Mouse (Mus musculus): Measurements from ENCODE around the gene Il34. TPM values are rescaled to one million over a fixed set of nuclear protein-coding genes. Genes with fewer than 3 reads are reported as not detected.
A peak's percentile ranks its signal among the peaks of the same experiment; 100 is the strongest.

Il34 gene
- total RNA-seq, 2 experiments from 2014 or later: 1.2 to 2.3 TPM

DNA sequence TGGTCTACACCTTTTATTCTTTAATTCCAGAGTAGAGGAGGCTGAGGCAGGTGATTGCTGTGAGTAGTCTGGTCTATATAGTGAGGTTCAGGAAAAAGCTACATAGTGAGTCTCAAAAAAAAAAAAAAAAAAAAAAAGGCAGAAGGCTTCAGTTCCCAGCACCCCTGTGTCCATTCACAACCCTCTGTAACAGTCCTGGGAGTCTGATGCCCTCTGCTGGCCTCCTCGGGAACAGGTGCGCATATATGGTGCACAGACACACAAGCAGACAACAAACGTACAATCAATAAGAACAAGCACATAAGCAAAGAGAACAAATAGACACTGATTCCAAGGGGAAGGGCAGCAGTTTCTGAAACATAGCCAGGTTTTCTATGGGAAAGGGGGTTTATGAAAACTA is 29.4 kb downstream of the Il34 start:
- no peak for DNase-seq

DNA sequence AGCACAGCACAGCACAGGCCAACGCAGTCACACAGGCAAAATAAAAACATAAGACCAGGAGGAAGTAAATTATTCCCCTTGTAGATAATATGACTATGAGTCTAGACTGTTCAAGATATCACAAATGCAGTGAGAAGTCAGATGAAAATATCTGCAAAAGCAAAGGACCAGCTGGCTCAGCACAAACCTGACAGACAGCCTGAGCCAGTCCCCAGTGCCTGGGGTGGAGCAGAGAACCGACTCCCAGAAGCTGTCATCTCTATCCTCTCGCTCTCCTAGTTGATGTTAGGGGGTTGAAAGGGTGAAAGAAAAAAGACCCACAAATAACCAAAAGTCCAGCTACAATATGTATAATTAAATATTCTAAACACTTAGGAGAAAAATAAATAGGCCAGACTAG is 30.0 kb downstream of the Il34 start:
- DNase-seq: no peak

DNA sequence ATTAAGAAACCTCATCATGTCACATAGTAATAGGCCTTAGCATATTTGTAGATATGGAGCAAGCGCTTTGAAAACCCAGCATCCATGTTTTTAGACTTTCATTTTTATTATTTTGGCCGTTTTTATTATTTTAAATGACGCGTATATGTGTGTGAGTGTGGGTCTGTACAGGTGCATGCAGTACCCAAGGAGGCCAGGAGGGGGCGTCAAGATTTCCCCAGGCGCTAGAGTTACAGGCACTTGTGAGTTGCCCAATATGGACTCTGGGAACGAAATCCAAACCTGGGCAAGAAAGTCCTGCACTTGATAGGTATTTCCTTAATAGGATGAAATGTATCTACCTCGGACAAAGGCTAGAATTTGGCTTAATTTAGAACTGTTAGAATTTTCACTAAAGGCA is 30.4 kb downstream of the Il34 start:
- DNase-seq: no peak

DNA sequence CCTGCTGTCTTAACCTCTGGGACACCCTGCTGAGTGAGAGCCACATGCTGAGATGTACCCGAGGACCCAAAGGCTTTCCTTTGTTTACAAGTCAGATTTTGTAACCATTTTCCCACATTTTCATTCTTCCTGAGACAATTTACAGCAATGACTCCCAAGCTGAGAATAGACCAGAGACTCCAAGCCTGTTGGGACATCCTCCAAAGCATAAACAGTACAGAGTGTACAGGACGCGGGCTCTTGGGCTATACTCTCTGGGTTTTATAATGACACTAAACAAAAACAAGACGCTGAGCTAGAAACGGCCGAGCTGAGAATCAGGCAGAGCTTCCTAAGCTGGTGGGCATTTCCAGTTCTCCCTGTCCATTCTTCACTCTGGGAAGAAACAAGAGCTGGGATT is 31.0 kb downstream of the Il34 start:
- DNase-seq: no peak

DNA sequence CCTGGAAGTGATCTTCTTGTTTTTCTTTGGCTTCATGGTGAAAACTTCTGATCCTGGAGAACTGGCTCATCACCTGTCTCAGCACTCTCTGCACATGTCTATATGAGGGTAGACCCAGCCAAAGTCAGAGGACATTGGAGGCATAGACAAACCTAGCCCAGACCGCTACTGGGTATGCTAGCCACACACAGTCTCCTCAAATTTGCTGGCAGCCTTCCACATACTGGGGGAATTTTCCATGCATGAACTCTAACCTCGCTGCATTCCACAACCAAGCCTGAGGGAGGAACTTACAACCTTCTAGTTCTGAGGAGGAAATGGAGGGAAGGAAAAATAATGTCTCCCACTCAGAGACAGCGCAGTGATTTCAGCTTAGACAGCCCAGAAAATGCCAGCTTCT is 31.7 kb downstream of the Il34 start:
- peak; percentile 35 for DNase-seq

DNA sequence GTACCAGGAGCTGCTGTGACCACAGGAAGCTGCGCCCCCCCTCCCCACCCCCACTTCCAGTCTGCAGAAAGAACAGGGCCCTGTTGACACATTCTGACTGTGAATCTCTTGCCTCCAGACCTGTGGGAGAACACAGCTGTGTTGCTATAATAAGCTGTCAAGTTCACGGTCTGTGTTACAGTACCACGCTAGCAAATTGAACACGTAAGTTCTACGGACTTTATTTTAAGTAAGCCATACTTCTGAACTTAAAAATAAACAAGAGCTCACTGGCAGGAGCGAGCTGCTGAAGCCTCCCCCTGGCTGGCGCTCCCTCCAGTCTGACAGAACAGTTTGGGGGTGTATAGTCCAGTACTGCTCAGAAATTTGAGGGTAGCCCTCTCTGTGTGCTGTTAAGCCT is 33.3 kb downstream of the Il34 start:
- DNase-seq: no peak

DNA sequence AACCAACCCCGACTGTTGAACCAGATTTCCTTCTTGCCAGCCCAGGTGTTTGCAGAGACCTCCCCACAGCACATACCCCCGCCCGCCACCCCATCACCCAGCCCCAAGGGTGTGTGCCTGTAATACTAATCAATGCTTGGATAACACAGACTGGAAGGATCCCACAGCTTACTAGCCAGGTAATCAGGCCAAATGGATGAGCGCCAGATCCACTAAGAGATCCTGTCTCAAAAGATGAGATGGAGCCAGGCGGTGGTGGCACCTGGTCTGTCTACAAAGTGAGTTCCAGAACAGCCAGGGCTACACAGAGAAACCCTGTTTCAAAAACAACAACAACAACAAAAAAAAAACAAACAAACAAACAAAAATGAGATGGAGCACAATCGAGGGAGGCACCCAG is 38.5 kb downstream of the Il34 start:
- no peak for DNase-seq

DNA sequence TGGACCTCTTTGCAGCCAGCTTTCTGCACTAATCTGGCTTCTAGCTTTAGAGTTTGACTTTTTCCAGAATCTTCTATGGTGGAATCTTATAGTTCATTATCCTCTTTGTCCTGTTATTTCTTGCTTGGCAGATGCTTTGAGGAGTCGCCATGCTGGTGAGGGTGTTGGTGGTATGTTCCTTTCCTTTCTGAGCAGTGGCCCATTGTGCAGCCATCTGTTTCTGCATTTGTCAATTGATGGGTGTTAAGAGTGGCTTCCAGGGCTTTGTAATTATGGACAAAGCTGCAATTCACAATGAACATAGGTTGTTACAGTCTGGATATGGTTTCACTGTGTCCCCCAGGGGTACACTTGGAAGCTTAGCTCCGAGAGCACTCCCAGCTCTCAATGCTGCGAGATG is 41.1 kb downstream of the Il34 start:
- no peak for DNase-seq

DNA sequence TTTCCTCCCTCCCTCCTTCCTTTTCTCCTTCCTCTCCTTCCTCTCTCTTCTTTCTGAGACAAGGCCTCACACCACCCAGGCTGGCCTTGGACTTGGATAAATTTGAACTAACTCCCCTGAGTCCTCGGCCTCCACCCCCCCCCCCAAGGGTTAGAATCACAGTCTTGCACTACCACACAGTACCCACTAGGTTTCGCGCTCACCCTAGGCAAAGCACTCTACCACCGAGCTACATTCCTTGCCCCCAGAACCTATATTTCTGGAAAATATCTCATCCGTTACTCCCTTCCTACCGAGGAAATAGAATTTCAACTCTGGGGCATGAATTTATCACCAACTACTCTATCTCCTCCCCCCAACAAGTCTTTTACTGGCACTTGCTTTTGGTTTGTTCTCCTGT is 43.7 kb downstream of the Il34 start:
- no peak for DNase-seq

DNA sequence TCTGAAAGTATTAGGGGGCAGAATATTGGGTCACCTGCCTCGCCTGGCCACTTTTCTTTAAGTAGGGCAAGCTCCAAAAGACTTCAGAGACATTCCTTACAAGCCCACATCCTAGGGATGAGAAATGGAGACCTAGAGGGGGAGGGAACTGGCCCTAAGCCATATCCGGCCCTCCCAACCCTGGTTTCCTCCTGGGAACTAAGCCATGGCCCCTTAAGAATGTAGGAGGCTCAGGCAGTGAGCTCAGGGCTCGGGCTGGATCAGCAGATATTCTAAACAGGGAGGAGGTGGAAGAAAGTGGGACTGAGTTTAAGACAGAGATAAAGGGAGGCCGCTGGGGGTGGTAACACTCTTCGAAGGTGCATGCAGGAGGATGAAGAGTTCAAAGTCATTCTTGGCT is 44.5 kb downstream of the Il34 start:
- peak; percentile 80 for DNase-seq

DNA sequence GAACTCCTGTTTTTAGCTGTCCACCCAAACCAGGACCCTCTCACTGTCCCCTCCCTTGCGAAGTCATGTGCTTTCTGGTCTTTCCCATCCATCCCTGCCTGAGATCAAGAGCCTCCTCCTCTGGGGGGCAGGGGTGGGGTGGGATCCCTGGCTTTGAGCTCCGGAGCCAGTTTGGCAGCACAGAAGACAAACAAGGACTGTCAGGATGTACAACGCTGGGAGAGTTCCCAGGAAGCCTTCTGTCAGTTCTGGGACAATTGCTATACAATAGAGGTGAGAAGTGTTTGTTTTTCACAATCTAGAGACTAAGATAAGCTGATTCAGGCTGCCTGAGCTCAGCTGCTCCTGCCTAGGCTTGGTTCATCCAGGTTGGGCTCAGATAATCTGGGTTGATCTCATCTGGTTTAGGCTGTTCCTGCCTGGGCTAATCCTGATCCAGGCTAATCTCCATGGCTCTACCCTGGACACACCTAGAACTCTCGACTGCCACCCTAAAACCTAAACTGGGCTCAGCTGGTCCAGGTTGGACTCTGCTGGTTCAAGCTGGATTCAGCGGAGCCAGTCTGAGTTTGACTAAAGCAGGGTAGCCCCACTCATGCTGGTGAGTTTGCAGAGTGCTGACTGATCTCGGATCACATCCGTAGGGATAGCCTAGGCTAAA is 45.3 kb downstream of the Il34 start:
- no peak for DNase-seq

DNA sequence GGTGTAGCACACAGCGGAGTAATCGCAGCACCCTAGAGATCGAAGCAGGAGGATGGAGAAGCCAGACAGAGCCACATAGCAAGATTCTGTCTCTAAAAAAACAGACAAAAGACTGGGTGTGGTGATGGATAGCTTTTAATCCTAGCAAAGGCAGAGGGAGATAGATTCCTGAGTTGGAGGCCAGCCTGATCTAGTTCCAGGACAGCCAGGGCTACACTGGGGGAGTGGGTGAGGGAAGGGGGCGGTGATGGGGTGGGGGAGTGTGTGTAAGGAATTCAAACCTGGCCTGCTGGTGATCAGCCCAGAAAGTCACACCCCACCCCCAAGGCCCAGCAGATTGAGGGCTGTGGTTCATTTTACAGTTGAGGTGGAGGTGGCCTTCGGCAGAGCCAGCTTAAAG is 49.5 kb downstream of the Il34 start:
- DNase-seq: no peak

DNA sequence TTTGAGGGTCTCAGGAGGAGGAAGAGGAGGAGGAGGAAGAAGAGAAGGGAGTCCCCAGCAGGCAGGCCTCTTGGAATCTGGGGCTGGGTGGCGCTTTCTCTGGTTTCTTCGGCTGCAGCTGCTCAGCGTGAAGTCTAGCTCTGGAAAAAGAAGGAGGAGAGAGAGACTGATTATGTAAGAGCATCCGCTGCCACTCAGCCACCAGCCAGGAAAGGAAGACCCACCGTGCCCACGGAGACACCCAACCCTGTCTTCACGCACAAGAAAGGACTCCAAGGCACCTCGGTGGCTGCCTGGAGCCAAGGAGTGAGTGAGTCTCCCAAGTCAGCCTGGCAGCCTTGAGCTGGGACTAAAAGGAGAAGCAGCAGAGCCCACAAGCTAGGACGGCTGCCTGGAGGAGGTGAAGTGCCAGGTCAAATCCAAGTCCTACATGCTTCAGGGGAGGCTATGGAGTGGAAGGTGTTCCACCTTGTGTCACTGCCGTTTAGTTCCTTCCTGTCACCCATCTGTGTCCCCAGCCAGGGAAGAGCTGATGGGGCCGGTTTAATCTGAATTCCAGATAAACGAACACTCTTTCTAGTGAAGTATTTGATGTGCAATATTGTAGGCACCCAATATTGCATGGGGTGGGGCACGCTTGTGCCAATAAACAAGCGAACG is 50.1 kb downstream of the Il34 start:
- DNase-seq: no peak

DNA sequence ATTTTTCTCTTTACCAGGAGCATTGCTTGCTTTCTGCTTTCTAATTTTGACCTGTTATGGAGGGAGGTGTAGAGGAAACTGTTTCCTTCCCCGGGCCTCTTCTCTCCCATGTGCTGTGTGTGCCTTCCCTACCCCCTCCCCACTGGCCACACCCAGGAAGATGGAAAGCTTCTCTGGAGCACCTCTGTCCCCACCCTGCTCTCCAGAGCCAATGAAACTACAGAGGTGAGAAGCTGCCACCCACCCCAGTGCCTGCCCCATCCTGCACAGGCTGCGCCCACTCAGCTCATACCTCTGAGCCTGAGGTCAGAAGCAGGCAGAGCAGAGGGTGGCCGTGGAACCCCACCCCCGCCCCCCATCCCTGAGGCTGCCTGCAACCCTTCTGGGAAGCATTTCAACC is 51.0 kb downstream of the Il34 start:
- DNase-seq: no peak

DNA sequence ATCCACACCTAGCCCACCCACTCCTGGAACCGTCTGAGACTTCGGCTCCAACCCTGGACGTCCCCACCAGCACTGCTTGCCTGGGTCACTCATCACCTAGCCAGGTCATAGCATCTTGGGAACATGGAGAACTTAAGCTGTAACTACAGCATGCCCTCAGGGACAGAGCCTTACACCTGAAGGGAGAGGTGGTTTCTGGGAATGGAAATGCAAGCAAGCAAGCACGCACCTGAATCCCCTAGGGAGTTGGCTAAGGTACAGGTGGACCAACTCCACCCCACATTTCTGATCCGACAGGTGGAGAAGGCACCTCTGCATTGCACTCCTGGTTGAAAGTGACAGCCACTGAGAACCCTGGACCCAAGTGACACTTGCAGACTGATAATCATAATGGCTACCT is 54.2 kb downstream of the Il34 start:
- DNase-seq: no peak

DNA sequence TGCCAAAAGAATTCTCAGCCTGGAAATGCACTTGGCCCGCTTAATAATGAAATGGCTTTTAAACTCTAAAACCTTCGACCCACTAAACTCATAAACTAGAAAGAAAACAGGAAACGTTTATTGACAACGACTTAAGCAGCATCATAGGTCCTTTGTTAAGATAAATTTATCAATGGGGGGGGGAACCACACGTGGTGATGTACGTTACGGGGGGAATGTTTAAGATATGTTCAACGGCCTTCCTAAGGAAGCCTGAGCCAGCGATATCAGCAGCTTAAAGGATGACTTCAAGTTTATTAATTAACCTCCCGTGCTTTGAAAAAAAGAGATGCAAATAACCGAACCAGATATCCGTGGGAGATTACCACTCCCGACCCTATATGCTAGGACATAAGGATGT is 55.5 kb downstream of the Il34 start:
- no peak for DNase-seq

DNA sequence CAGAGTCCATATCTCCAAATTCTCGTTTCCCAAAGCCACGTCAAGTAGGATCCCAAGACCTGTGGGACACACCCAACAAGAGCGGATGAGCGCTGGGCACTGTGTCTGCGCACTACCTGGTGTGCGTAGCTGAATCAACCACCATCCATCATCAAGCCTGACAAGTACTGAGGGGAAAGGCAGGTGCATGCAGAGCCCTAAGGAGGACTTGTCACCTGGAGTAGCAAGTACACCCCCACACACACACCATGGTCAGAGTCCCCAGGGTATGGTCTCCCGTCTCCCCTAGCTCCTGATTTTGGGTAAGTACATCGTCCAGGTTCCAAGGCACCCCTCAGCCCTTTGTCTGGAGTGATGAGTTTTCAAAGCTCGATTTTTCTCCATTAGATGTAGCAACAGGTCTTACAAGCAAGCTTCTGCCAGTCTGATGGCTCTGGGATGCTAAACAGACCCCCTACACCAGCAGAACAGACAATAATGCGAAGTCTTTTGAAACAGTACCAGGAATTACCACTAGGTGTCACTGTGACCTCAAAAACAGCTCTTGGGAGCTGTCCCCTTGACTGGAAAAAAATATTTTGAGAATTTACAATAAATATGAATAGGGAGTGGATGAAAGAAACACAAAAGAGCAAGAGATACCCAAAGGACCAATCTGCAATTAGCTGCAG is 56.1 kb downstream of the Il34 start:
- DNase-seq: peak; percentile 67

DNA sequence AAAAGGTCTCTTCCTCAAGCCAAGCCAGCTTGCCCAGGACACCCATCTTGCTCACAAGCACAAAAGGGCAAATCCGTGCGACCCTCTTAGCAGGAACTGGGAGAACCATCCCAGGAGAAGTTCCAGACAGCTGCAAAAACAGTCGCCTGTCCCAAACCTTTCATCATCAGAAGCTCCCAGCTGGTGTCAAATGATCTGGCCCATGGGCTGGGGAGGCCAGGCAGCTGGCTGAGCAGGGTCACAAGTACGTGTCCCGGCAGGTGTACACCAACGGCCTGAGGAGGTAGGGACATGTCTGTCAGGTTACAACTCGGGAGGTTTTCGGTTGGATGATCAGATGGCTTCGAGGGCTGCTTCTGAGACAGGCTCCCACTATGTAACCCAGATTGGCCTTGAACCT is 59.1 kb downstream of the Il34 start:
- DNase-seq: no peak

DNA sequence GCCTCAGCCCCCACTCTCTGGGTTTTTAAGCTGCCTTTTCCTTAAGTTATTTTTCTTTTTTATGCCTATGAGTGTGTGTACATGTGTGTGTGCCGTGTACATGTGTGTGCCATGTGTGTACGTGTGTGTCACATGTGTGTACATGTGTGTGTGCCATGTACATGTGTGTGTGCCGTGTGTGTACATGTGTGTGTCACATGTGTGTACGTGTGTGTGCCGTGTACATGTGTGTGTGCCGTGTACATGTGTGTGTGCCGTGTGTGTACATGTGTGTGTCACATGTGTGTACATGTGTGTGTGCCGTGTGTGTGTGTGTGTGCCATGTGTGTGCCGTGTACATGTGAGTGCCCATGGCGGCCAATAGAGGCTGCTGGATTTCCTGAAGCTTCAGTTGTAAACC is 60.6 kb downstream of the Il34 start:
- DNase-seq: no peak

DNA sequence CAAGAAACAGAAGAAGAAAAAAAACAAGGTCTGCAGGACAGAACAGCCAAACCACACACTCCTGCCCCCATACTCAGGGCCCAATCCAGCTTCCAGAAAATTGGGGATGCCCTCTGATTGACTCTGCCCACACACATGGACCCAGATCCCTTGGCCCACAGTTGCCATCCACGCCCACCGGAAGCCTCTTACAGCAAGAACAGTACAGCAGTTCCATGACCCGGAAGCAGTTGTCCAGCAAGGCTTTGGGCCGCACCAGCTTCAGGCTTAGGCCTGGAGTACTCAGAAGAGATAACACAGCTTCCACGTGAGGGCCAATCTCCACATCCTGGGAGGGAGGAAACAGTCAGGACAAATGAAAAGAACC is 63.3 kb downstream of the Il34 start:
- no peak for DNase-seq

DNA sequence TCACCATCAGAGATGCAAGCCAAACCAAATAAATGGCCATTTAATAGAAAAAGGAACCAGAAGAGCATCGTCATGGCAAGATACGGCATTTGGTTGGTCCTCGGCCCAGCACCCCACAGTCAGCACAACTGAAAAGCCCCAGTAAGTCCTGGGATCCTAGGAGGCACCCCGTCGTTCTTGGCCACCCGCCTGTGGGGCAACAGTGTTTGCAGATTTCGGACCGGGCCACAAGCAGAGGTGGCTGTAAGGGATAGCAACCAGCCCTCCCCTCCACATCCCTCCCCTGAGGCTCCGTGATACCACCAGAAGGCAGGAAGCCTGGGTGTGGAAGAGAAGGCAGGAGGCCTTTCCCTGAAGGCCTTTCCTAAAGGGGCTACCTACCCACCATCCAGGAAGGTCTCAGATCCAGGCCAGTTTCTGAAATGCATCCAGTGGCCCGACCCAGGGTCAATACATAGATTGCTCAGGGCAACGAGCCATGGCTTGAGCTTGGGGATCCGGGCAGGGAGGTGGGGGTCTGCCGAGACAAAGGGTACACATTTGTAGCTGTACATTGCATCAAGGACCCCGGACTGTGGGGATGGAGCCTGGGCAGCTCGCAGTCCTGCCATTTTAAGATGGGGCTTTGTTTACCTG is 63.8 kb downstream of the Il34 start:
- no peak for DNase-seq

DNA sequence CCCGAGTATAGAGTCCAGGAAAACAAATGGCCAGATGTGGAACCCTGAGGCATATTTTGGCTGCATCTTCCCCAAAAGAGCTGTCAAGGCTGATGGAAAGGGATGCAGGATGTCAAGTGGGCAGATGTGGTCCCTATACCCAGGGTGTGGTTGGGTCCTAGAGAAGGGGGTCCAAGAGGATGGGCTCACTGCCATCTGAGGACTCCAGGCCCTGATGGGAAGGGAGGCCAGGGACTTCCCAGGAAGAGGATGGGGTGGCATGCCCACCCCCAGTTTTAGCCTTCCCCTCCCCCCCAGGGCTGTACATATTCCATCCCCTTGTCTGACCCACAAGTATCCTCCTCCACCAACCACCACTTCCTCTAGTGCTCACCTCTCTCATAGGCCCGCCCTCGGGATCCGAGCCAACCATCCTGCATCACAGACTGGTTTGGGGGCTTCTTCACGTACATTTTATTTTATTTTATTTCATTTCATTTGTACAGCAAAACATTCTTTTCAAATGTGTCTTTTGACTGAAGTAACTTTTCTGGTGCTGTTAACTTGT is 65.0 kb downstream of the Il34 start:
- no peak for DNase-seq

DNA sequence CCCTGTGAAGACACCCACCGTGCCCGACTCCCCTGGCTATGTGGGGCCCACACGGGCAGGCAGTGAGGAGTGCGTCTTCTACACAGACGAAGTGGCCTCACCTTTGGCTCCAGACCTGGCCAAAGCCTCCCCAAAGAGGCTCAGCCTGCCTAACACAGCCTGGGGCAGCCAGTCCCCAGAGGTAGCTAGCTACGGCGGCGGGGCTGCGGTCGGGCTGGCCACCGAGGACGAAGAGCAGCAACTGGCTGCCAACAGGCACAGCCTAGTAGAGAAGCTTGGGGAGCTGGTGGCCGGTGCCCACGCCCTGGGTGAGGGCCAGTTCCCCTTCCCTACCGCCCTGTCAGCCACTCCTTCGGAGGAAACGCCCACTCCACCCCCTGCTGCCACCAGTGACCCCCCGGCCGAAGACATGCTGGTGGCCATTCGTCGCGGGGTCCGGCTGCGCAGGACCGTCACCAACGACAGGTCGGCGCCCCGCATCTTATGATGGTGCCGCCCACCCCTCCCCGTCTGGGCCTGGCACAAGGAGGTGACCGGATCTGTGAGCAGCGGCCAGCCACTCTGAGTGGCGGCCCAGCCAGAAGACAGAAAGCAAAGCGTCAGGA is 67.0 kb downstream of the Il34 start:
- DNase-seq: no peak

All from heart, postnatal 4 days (tissue).